Mouse (Mus musculus) splenic B cell, adult 2 months (primary cell): Measurements from ENCODE around the gene Gm42715.
"Not testable (repeated sequence)": the region's sequence is repeated elsewhere in the genome, so short reads cannot be mapped to it uniquely, and the experiment has no call there.

Experiments used
- DNase-seq: peaks from one replicate; pipeline ENCODE4 v3.0.0-alpha.2; 2011; ENCODE audit warnings: low read depth, low spot score
- H3K27me3 ChIP-seq: 2 replicates; pipeline ENCODE4 v1.6.1; 2012; ENCODE audit warnings: mild to moderate bottlenecking, low read length, moderate library complexity, mixed read lengths; ENCODE audit not compliant: control insufficient read depth, poor library complexity, insufficient read depth, severe bottlenecking
- H3K36me3 ChIP-seq: 2 replicates; pipeline ENCODE4 v1.6.1; 2012; ENCODE audit warnings: mild to moderate bottlenecking, low read length, moderate library complexity, mixed read lengths; ENCODE audit not compliant: control insufficient read depth, poor library complexity, insufficient read depth, severe bottlenecking

Gene Gm42715

GRCm38 (mm10) chr7:127479318-127480225 lies 39.8 kb upstream of the Gm42715 start:
- DNase-seq = peak; percentile 33

DNA sequence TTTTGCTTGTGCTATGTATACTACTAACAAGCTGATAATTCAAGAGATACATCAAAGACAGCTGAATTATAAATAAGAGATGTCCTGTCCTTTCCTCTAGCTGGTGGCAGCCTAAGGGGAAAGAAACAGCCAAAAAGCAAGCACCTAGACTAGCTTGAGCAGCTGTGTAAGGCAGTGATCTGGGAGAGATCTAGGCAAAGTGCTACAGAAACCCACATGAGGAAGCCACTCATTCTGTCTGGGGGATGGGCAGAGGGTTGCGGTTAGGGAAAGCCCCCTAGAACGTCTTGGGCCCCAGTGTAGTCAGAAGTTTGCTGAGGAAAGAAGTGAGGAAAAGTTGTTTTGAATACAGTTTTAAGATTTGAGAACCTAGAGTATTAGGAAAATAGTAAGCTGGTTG lies 39.1 kb upstream of the Gm42715 start:
- H3K36me3 ChIP-seq = peaks cover 28% of the 10 kb centered on the region
- peak; percentile 88 for DNase-seq

More at GRCm38 (mm10) chr7:127479318-127480225, 39.8 kb upstream of the Gm42715 start:
- Histone ChIP-seq H3K36me3 (peaks cover 30% of the 10 kb centered on the region), H3K27me3 (no peaks in the 10 kb centered on the region)

GRCm38 (mm10) chr7:127485416-127485815 lies 34.0 kb upstream of the Gm42715 start:
- Histone ChIP-seq H3K36me3 (peaks cover 36% of the 10 kb centered on the region), H3K27me3 (no peaks in the 10 kb centered on the region)
- DNase-seq = no peak

More for the DNA sequence above, 39.1 kb upstream of the Gm42715 start:
- no peaks in the 10 kb centered on the region for H3K27me3 ChIP-seq

GRCm38 (mm10) chr7:127488364-127488763 lies 31.0 kb upstream of the Gm42715 start:
- H3K27me3 ChIP-seq, DNase-seq: not testable (repeated sequence)
- H3K36me3 ChIP-seq = peaks cover 32% of the 10 kb centered on the region

DNA sequence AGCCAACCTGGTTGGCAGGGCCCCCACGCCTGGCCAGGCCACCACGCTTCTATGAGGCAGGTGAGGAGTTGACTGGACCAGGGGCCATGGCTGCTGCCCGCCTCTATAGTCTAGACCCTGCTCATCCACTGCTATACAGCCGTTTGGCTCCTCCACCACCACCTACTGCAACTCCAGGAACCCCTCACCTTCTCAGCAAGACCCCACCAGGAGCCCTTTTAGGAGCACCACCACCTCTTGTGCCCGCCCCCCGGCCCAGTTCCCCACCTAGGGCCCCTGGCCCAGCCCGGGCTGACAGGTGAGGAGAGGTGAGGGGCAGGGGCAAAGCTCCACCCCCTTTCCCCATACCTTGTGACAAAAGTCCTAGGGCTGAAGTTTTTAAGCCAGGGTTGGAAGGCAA lies 29.4 kb upstream of the Gm42715 start:
- Histone ChIP-seq H3K36me3 (peaks cover 26% of the 10 kb centered on the region), H3K27me3 (no peaks in the 10 kb centered on the region)
- DNase-seq = no peak

DNA sequence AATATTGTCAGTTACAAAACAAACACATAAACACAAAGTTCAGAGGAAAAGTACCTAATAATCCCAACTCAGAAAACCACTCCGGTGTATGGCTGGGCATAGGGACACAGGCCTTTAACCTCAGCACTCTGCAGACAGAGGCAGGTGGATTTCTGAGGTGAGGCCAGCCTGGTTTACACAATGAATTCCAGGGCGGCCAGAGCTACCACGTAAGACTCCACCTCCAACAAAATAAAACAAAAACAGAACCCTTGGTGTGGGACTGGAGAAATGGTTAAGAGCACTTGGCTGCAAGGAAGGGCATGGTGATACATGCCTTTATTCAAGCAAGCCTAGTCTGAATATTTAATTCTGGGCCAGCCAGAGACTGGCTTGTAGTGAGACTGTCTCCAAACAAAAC lies 27.5 kb upstream of the Gm42715 start:
- DNase-seq = no peak
- no peaks in the 10 kb centered on the region for H3K27me3 ChIP-seq

GRCm38 (mm10) chr7:127494648-127495047 lies 24.7 kb upstream of the Gm42715 start:
- no peak for DNase-seq
- H3K36me3 ChIP-seq = peaks cover 14% of the 10 kb centered on the region
- no peaks in the 10 kb centered on the region for H3K27me3 ChIP-seq

More for the DNA sequence above, 27.5 kb upstream of the Gm42715 start:
- H3K36me3 ChIP-seq = peaks cover 21% of the 10 kb centered on the region

- no peaks in the 10 kb centered on the region for H3K27me3 ChIP-seq
- no peak for DNase-seq
- peaks cover 3% of the 10 kb centered on the region; the same call in 1 of the 2 replicates for H3K36me3 ChIP-seq
Observed at GRCm38 (mm10) chr7:127497382-127497781, 22.0 kb upstream of the Gm42715 start.

- peak; percentile 74 for DNase-seq
- peaks cover 4% of the 10 kb centered on the region; the same call in 1 of the 2 replicates for H3K36me3 ChIP-seq
- H3K27me3 ChIP-seq = no peaks in the 10 kb centered on the region
Observed at GRCm38 (mm10) chr7:127498407-127498806, 21.0 kb upstream of the Gm42715 start.

GRCm38 (mm10) chr7:127508291-127508690 lies 11.1 kb upstream of the Gm42715 start:
- H3K27me3 ChIP-seq = no peaks in the 10 kb centered on the region

DNA sequence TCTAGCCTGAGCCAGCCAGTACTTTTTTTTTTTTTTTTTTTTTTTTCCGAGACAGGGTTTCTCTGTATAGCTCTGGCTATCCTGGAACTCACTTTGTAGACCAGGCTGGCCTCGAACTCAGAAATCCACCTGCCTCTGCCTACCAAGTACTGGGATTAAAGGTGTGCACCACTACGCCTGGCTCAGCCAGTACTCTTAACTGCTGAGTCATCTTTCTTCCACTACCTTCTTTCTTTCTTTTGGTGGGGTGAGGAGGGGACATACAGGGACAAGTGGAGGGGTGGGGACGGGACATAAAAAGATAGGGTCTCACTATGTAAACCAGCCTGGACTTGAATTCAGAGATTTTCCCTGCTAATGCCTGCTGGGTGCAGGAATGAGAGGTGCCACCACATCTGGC lies 9.6 kb upstream of the Gm42715 start:
- not testable (repeated sequence) for H3K27me3 ChIP-seq, H3K36me3 ChIP-seq, DNase-seq

More at GRCm38 (mm10) chr7:127508291-127508690, 11.1 kb upstream of the Gm42715 start:
- DNase-seq = no peak
- H3K36me3 ChIP-seq = no peaks in the 10 kb centered on the region

DNA sequence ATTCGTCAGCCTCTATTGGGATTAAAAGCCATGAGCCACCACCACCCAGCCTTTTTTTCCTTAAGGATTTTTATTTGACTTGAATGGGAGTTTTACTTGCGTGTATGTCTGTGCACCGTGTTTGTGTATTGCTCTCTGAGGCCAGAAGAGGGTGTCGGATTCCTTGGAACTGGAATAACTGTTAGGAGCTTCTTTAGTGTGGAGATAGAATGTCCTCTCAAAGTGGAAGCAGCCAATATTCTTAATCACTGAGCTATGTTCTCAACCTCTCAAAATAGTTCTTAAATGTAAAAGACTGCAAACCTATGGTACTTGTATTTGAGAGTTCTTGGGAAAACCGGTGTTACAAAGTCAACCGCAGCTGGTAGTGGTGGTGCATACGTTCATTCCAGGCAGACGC lies 8.1 kb upstream of the Gm42715 start:
- Histone ChIP-seq H3K36me3 (peaks cover 5% of the 10 kb centered on the region; the same call in 1 of the 2 replicates), H3K27me3 (no peaks in the 10 kb centered on the region)
- DNase-seq = peak; percentile 11

GRCm38 (mm10) chr7:127511808-127512230 lies 7.6 kb upstream of the Gm42715 start, which contains the start of gene Srcap:
Gene Srcap, plus strand, starts transcription at chr7:127511983.
- Histone ChIP-seq H3K27me3 (no peaks in the 10 kb centered on the region), H3K36me3 (peaks cover 9% of the 10 kb centered on the region; the same call in 1 of the 2 replicates)
- DNase-seq = peak; percentile 98

DNA sequence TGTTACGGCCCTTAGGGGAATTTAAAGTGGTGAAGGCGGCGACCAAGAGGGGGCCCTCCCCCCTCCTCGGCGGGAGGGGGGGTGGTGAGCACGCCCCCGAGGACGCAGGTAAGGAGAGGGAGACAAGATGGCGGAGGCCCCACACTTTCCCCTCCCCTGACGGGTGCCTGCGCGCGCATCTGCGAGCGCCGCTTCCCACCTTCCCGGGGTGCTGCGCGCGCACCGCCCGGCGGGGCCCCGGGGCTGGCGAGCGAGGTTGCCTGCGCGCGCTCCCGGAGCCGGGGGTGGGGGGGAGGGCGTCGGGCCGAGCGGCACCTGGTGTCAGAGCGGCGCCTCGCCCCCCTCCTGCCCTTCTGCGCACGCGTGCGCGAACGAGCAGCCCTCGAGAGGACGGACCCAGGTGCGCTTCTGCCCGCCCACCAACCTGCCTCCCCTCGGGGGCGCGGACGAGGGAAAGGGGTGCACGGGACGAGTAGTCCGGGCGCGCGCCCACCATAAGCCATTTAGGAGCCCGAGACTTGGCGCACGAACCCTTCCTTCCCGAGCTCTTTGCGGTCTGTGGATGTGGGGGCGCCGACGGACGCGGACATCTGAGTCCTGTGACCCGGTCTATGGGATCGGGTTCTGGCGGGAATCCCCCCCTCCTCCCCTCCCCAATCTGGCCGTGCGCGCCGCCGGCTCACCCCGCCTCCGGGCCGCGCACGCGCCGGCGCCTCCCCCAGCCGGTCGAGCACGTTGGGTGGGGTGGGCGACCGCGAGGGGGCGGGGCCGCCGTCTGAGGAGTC lies 7.0 kb upstream of the Gm42715 start:
- Histone ChIP-seq H3K27me3 (no peaks in the 10 kb centered on the region), H3K36me3 (peaks cover 13% of the 10 kb centered on the region; the same call in 1 of the 2 replicates)
- DNase-seq = peak; percentile 96

- Histone ChIP-seq H3K36me3 (peaks cover 15% of the 10 kb centered on the region; the same call in 1 of the 2 replicates), H3K27me3 (no peaks in the 10 kb centered on the region)
- no peak for DNase-seq
Observed at GRCm38 (mm10) chr7:127513016-127513390, 6.4 kb upstream of the Gm42715 start.
